8 mouse cellular contexts compared by ENCODE assay signal in the genomic region with DNA sequence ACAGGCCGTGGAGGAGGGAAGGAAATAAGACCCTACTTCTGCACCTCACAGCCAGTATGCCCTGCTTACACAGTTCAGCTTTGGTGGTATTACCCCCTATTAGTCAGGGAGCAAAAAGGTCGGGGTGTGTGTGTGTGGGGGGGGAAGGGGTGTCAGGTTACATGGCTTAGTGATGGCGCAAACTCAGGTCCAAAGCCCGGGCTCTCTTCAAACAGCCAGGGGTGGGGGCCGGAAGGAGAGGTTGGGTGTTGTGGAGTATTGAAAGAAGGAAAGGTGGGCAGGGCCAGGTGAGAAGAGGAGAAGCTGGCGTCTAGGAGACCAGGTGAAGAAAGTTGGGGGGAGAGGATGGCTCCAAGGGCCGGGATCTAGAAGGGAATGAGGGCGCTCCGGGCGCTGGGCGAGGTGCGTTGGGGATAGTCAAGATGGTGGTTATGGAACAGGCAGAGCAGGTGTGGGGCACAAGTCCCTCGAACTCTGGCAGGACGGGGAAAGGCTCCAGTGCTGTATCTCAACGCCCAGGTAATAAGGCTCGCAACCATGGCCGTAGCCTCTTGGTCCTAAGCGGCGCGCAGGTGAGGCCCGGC. TPM values are rescaled to one million over a fixed set of nuclear protein-coding genes. Genes with fewer than 3 reads are reported as not detected.
A peak's percentile ranks its signal among the peaks of the same experiment; 100 is the strongest.
DNase-seq lines count a peak whose midpoint lies in the region; ATAC-seq lines count a peak whose summit lies in the region.

No protein-coding gene starts in this region.

- DNase-seq in adrenal gland, postnatal 14 days, result peak; percentile 69
- no peak for DNase-seq in adrenal gland, adult 8-10 months
- peak; percentile 57 for DNase-seq in Muller cell, postnatal 12 days (ENCODE audit: inconsistent ontology term)
- peak; percentile 50 for DNase-seq in forelimb bud, embryonic 11.5 days (ENCODE audit: low read depth, low spot score)
- no peak for DNase-seq in midbrain, embryonic 14.5 days
- DNase-seq in MN1 (ENCODE audit: low spot score), result no peak
- no peak for DNase-seq in testis, postnatal 10 days (ENCODE audit: low spot score)

- WGBS in limb, embryonic 15.5 days, result 1% methylated on average over 21 of the region's 21 CpGs
- WGBS in midbrain, embryonic 14.5 days, result 1% methylated on average over 21 of the region's 21 CpGs

- peak overlapping the region; percentile 65 for H3K9ac ChIP-seq in limb, embryonic 15.5 days
- peak overlapping the region; percentile 97 for H3K9ac ChIP-seq in midbrain, embryonic 14.5 days (replicated peaks; ENCODE audit: low read length)

- H3K4me3 ChIP-seq in limb, embryonic 15.5 days, result peak overlapping the region; percentile 70
- H3K4me3 ChIP-seq in midbrain, embryonic 14.5 days (replicated peaks; ENCODE audit: low read depth, low read length), result peak overlapping the region; percentile 76

- ATAC-seq in limb, embryonic 15.5 days (ENCODE audit: insufficient number of reproducible peaks, low FRiP score, low TSS enrichment, low read depth), result no peak; the same call in 1 of the 2 replicates
- ATAC-seq in midbrain, embryonic 14.5 days (ENCODE audit: low FRiP score, low TSS enrichment), result no peak; the same call in 1 of the 2 replicates

- H3K4me1 ChIP-seq in limb, embryonic 15.5 days, result peaks cover 51% of the 10 kb centered on the region
- peaks cover 39% of the 10 kb centered on the region for H3K4me1 ChIP-seq in midbrain, embryonic 14.5 days (ENCODE audit: control insufficient read depth, insufficient read depth, low read length)

- H3K27me3 ChIP-seq in limb, embryonic 15.5 days, result no peaks in the 10 kb centered on the region
- no peaks in the 10 kb centered on the region for H3K27me3 ChIP-seq in midbrain, embryonic 14.5 days (ENCODE audit: control insufficient read depth, insufficient read depth, low read length)

- H3K9me3 ChIP-seq in limb, embryonic 15.5 days, result no peaks in the 10 kb centered on the region
- no peaks in the 10 kb centered on the region for H3K9me3 ChIP-seq in midbrain, embryonic 14.5 days (ENCODE audit: control insufficient read depth, low read length)

- peak overlapping the region; percentile 100 for H3K27ac ChIP-seq in limb, embryonic 15.5 days
- peak overlapping the region; percentile 100 for H3K27ac ChIP-seq in midbrain, embryonic 14.5 days (replicated peaks; ENCODE audit: low read depth, low read length)

- H3K4me2 ChIP-seq in limb, embryonic 15.5 days, result peak overlapping the region; percentile 81
- H3K4me2 ChIP-seq in midbrain, embryonic 14.5 days (ENCODE audit: low read length), result peak overlapping the region; percentile 97

- peaks cover 25% of the 10 kb centered on the region for H3K36me3 ChIP-seq in limb, embryonic 15.5 days
- peaks cover 31% of the 10 kb centered on the region for H3K36me3 ChIP-seq in midbrain, embryonic 14.5 days (ENCODE audit: control insufficient read depth, insufficient read depth, low read length)

RNA-seq across cellular contexts. Expression of a gene that starts 0.5 kb away (rescaled TPM):
- 63.8 and 67.0 TPM in 2 replicates for total RNA-seq in adrenal gland, postnatal 14 days (2021)
- 100 to 1,000 TPM; 128 to 173 (median 140) TPM for total RNA-seq in adrenal gland, adult 8-10 months (2022)
- polyA plus RNA-seq in limb, embryonic 15.5 days (2015; fragmentation: Nextera tagmentation; extraction: Ambion mirVana), result 9.3 and 11.2 TPM in 2 replicates
- 21.7 and 22.4 TPM in 2 replicates for polyA plus RNA-seq in midbrain, embryonic 14.5 days (2014; fragmentation: Nextera tagmentation; extraction: Ambion mirVana)

RNA-seq across cellular contexts. Expression of a gene that starts 12.3 kb away (rescaled TPM):
- total RNA-seq in adrenal gland, postnatal 14 days (2021), result 326 and 340 TPM in 2 replicates
- total RNA-seq in adrenal gland, adult 8-10 months (2022), result 100 to 1,000 TPM; 342 to 453 (median 370) TPM
- 487 and 558 TPM in 2 replicates for polyA plus RNA-seq in limb, embryonic 15.5 days (2015; fragmentation: Nextera tagmentation; extraction: Ambion mirVana)
- 733 and 824 TPM in 2 replicates for polyA plus RNA-seq in midbrain, embryonic 14.5 days (2014; fragmentation: Nextera tagmentation; extraction: Ambion mirVana)

RNA-seq across cellular contexts. Expression of a gene that starts 12.4 kb away (rescaled TPM):
- total RNA-seq in adrenal gland, postnatal 14 days (2021), result 15.7 and 17.2 TPM in 2 replicates
- 10 to 100 TPM; 17.3 to 20.0 (median 18.7) TPM for total RNA-seq in adrenal gland, adult 8-10 months (2022)
- 12.5 and 13.6 TPM in 2 replicates for polyA plus RNA-seq in limb, embryonic 15.5 days (2015; fragmentation: Nextera tagmentation; extraction: Ambion mirVana)
- 14.0 and 15.4 TPM in 2 replicates for polyA plus RNA-seq in midbrain, embryonic 14.5 days (2014; fragmentation: Nextera tagmentation; extraction: Ambion mirVana)

RNA-seq across cellular contexts. Expression of a gene that starts 20.7 kb away (rescaled TPM):
- 14.6 and 16.0 TPM in 2 replicates for total RNA-seq in adrenal gland, postnatal 14 days (2021)
- 10 to 100 TPM; 16.3 to 27.7 (median 22.2) TPM for total RNA-seq in adrenal gland, adult 8-10 months (2022)
- polyA plus RNA-seq in limb, embryonic 15.5 days (2015; fragmentation: Nextera tagmentation; extraction: Ambion mirVana), result 25.4 and 27.4 TPM in 2 replicates
- 26.5 and 28.6 TPM in 2 replicates for polyA plus RNA-seq in midbrain, embryonic 14.5 days (2014; fragmentation: Nextera tagmentation; extraction: Ambion mirVana)

RNA-seq across cellular contexts. Expression of a gene that starts 35.1 kb away (rescaled TPM):
- total RNA-seq in adrenal gland, postnatal 14 days (2021), result 13.7 and 13.8 TPM in 2 replicates
- total RNA-seq in adrenal gland, adult 8-10 months (2022), result 10 to 100 TPM; 19.0 to 25.3 (median 21.7) TPM
- 16.0 and 17.2 TPM in 2 replicates for polyA plus RNA-seq in limb, embryonic 15.5 days (2015; fragmentation: Nextera tagmentation; extraction: Ambion mirVana)
- 15.3 and 18.8 TPM in 2 replicates for polyA plus RNA-seq in midbrain, embryonic 14.5 days (2014; fragmentation: Nextera tagmentation; extraction: Ambion mirVana)

Comparison
In these comparisons a context has a peak if more than half of its experiments do, and no peak if none do; other contexts are left out.
1. DNase-seq: peak in adrenal gland, postnatal 14 days (single experiment), Muller cell, postnatal 12 days (single experiment) and forelimb bud, embryonic 11.5 days (single experiment); none in adrenal gland, adult 8-10 months (single experiment), midbrain, embryonic 14.5 days (single experiment), MN1 (single experiment) and testis, postnatal 10 days (single experiment).